8 mouse cellular contexts compared by ENCODE assay signal in the genomic region with DNA sequence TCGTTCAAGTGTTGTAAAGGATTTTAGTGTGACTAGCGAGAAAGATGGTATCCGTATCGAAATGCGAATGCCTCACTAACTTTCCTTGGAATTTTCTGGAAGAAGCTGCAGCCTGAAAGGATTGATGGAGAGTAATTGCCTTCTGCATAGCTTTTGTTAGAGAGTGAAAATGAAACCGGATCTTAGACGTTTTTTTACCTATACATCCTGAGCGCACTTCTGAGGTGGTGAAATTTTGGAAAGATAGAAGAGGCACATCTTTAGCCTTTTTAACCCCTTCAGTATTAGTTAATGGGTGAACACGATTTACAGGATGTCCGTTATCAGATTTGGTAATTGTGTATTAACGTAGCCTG. TPM values are rescaled to one million over a fixed set of nuclear protein-coding genes. Genes with fewer than 3 reads are reported as not detected.
DNase-seq lines count a peak whose midpoint lies in the region; ATAC-seq and TF ChIP-seq lines count a peak whose summit lies in the region.

No protein-coding gene starts in this region.

- no peaks in the 10 kb centered on the region for H3K27me3 ChIP-seq in kidney, postnatal 0 days (ENCODE audit: insufficient read depth, low read length)
- no peaks in the 10 kb centered on the region for H3K27me3 ChIP-seq in hindbrain, embryonic 13.5 days
- H3K27me3 ChIP-seq in midbrain, embryonic 14.5 days (ENCODE audit: control insufficient read depth, insufficient read depth, low read length), result no peaks in the 10 kb centered on the region

- no peak for TF ChIP-seq CTCF in kidney, postnatal 0 days (IDR thresholded peaks at IDR 0.05; ENCODE audit: low read depth)
- no peak for TF ChIP-seq CTCF in bone marrow macrophage, adult 2 months (IDR thresholded peaks at IDR 0.05; ENCODE audit: low read depth, low read length)

- DNase-seq in kidney, postnatal 0 days (ENCODE audit: low spot score), result peak; percentile 67
- no peak for DNase-seq in kidney, postnatal 4 days
- DNase-seq in midbrain, embryonic 14.5 days, result no peak
- DNase-seq in yolk sac, embryonic 10.5 days (ENCODE audit: low spot score), result no peak
- DNase-seq in frontal cortex, postnatal 36 days (ENCODE audit: low spot score in 2 of 2), result no peak
- DNase-seq in kidney, postnatal 10 days, result no peak

- no peaks in the 10 kb centered on the region for H3K36me3 ChIP-seq in kidney, postnatal 0 days (ENCODE audit: insufficient read depth, low read length)
- H3K36me3 ChIP-seq in hindbrain, embryonic 13.5 days, result peaks cover 3% of the 10 kb centered on the region; the same call in 1 of the 2 replicates
- H3K36me3 ChIP-seq in midbrain, embryonic 14.5 days (ENCODE audit: control insufficient read depth, insufficient read depth, low read length), result no peaks in the 10 kb centered on the region

- no peaks in the 10 kb centered on the region; the same call in 1 of the 2 replicates for H3K9me3 ChIP-seq in kidney, postnatal 0 days (replicated peaks; ENCODE audit: low read length)
- H3K9me3 ChIP-seq in hindbrain, embryonic 13.5 days, result peaks cover 3% of the 10 kb centered on the region; the same call in 1 of the 2 replicates
- H3K9me3 ChIP-seq in midbrain, embryonic 14.5 days (ENCODE audit: control insufficient read depth, low read length), result 0 out of 2 replicates have a peak, but pooled peaks cover 4% of the 10 kb centered on the region

- H3K4me1 ChIP-seq in kidney, postnatal 0 days (replicated peaks; ENCODE audit: insufficient read depth, low read length), result peaks cover 8% of the 10 kb centered on the region
- peaks cover 11% of the 10 kb centered on the region for H3K4me1 ChIP-seq in bone marrow macrophage, adult 2 months (ENCODE audit: control insufficient read depth, insufficient read depth, low read length)
- H3K4me1 ChIP-seq in hindbrain, embryonic 13.5 days (replicated peaks), result peaks cover 32% of the 10 kb centered on the region
- peaks cover 14% of the 10 kb centered on the region for H3K4me1 ChIP-seq in midbrain, embryonic 14.5 days (ENCODE audit: control insufficient read depth, insufficient read depth, low read length)

- no peak for ATAC-seq in kidney, postnatal 0 days (replicated peaks; ENCODE audit: low FRiP score, low read depth)
- no peak for ATAC-seq in hindbrain, embryonic 13.5 days (ENCODE audit: low FRiP score)
- no peak for ATAC-seq in midbrain, embryonic 14.5 days (ENCODE audit: low FRiP score, low TSS enrichment)

- WGBS in kidney, postnatal 0 days, result 16% methylated on average over 11 of the region's 11 CpGs
- WGBS in hindbrain, embryonic 13.5 days, result 29% methylated on average over 11 of the region's 11 CpGs
- 35% methylated on average over 11 of the region's 11 CpGs for WGBS in midbrain, embryonic 14.5 days

- peak overlapping the region; percentile 92 for H3K4me2 ChIP-seq in kidney, postnatal 0 days (ENCODE audit: low read length)
- peak overlapping the region; percentile 54 for H3K4me2 ChIP-seq in hindbrain, embryonic 13.5 days
- H3K4me2 ChIP-seq in midbrain, embryonic 14.5 days (ENCODE audit: low read length), result peak overlapping the region; percentile 60

- peak overlapping the region; percentile 98 for H3K9ac ChIP-seq in kidney, postnatal 0 days (ENCODE audit: low read depth, low read length)
- H3K9ac ChIP-seq in hindbrain, embryonic 13.5 days, result peak overlapping the region; percentile 96
- H3K9ac ChIP-seq in midbrain, embryonic 14.5 days (replicated peaks; ENCODE audit: low read length), result peak overlapping the region; percentile 96

- peak overlapping the region; percentile 96 for H3K4me3 ChIP-seq in kidney, postnatal 0 days (replicated peaks; ENCODE audit: low read depth, low read length)
- H3K4me3 ChIP-seq in bone marrow macrophage, adult 2 months (ENCODE audit: insufficient read depth, low read length), result peak overlapping the region; percentile 97
- H3K4me3 ChIP-seq in hindbrain, embryonic 13.5 days, result peak overlapping the region; percentile 77
- H3K4me3 ChIP-seq in midbrain, embryonic 14.5 days (replicated peaks; ENCODE audit: low read depth, low read length), result peak overlapping the region; percentile 87

- H3K27ac ChIP-seq in kidney, postnatal 0 days, result peak overlapping the region; percentile 97
- peak overlapping the region; percentile 57; the same call in 1 of the 2 replicates for H3K27ac ChIP-seq in bone marrow macrophage, adult 2 months (ENCODE audit: insufficient read depth, low read depth, low read length)
- peak overlapping the region; percentile 97 for H3K27ac ChIP-seq in hindbrain, embryonic 13.5 days
- H3K27ac ChIP-seq in midbrain, embryonic 14.5 days (replicated peaks; ENCODE audit: low read depth, low read length), result peak overlapping the region; percentile 95

- no peak for TF ChIP-seq POLR2A in bone marrow macrophage, adult 2 months (IDR thresholded peaks at IDR 0.05; ENCODE audit: borderline replicate concordance, low read depth, low read length)

RNA-seq across cellular contexts. Expression of gene Spin1, which starts 1.1 kb away (rescaled TPM):
- 67.6 and 71.8 TPM in 2 replicates for polyA plus RNA-seq in kidney, postnatal 0 days (2015; fragmentation: Nextera tagmentation; extraction: Ambion mirVana)
- 27.8 and 29.0 TPM in 2 replicates for polyA plus RNA-seq in bone marrow macrophage, adult 2 months (2012; ENCODE audit: insufficient read depth, insufficient read length, missing spikeins)
- polyA plus RNA-seq in hindbrain, embryonic 13.5 days (2015; fragmentation: Nextera tagmentation; extraction: Ambion mirVana), result 132 and 133 TPM in 2 replicates
- polyA plus RNA-seq in midbrain, embryonic 14.5 days (2014; fragmentation: Nextera tagmentation; extraction: Ambion mirVana), result 149 and 202 TPM in 2 replicates
